Mouse (Mus musculus) embryonic facial prominence, embryonic 11.5 days (tissue): ENCODE measurements at regions not wholly inside any gene's neighbourhood (a gene's known extent, or its start where the extent isn't known, plus 50 kb on each side); places are given as distances from the start of the nearest gene placed in this dataset.
"Not testable (repeated sequence)": the region's sequence is repeated elsewhere in the genome, so short reads cannot be mapped to it uniquely, and the experiment has no call there.

Experiments used
- ATAC-seq: fragments of 200-750 bp; cut with Nextera tagmentation; replicated peaks from 2 replicates; pipeline ENCODE4 v1.8.0; 2017; ENCODE audit warnings: low read depth; ENCODE audit not compliant: insufficient number of reproducible peaks, low FRiP score, low TSS enrichment
- DNase-seq: peaks from one replicate; pipeline ENCODE4 v3.0.0-alpha.2; 2015; ENCODE audit warnings: low spot score
- H3K27ac ChIP-seq: fragments of 300-500 bp; sonication (generic); replicated peaks from 2 replicates; pipeline ENCODE4 v1.5.1; 2014; ENCODE audit warnings: mild to moderate bottlenecking, low read depth, low read length, control low read depth
- H3K27me3 ChIP-seq: fragments of 300-500 bp; sonication (generic); 2 replicates; pipeline ENCODE4 v1.6.1; 2014; ENCODE audit warnings: mild to moderate bottlenecking, low read length, moderate library complexity, mixed read lengths; ENCODE audit not compliant: control insufficient read depth, insufficient read depth
- H3K36me3 ChIP-seq: fragments of 300-500 bp; sonication (generic); replicated peaks from 2 replicates; pipeline ENCODE4 v1.6.1; 2014; ENCODE audit warnings: low read depth, mild to moderate bottlenecking, low read length, moderate library complexity, mixed read lengths; ENCODE audit not compliant: control insufficient read depth, insufficient read depth
- H3K4me1 ChIP-seq: fragments of 300-500 bp; sonication (generic); 2 replicates; pipeline ENCODE4 v1.6.1; 2014; ENCODE audit warnings: low read length, mixed read lengths; ENCODE audit not compliant: control insufficient read depth, insufficient read depth
- H3K4me2 ChIP-seq: fragments of 300-500 bp; sonication (generic); 2 replicates; pipeline ENCODE4 v1.6.1; 2014; ENCODE audit warnings: low read depth, mild to moderate bottlenecking, control low read depth, low read length, moderate library complexity
- H3K4me3 ChIP-seq: fragments of 300-500 bp; sonication (generic); 2 replicates; pipeline ENCODE4 v1.5.1; 2014; ENCODE audit warnings: low read depth, low read length, control low read depth
- H3K9ac ChIP-seq: fragments of 300-500 bp; sonication (generic); replicated peaks from 2 replicates; pipeline ENCODE4 v1.6.1; 2014; ENCODE audit warnings: mild to moderate bottlenecking, control low read depth, low read length
- H3K9me3 ChIP-seq: fragments of 300-500 bp; sonication (generic); replicated peaks from 2 replicates; pipeline ENCODE4 v1.6.1; 2016; ENCODE audit warnings: mild to moderate bottlenecking, low read length, inconsistent platforms, mixed read lengths; ENCODE audit not compliant: control insufficient read depth
- WGBS: fragments of 180-500 bp; shearing (Covaris S2); extraction: QIAGEN DNeasy Blood & Tissue Kit; methylation state at CpG from one replicate; pipeline ENCODE4 v1.1.7; 2014; 5-methylcytosine and 5-hydroxymethylcytosine counted together

DNA sequence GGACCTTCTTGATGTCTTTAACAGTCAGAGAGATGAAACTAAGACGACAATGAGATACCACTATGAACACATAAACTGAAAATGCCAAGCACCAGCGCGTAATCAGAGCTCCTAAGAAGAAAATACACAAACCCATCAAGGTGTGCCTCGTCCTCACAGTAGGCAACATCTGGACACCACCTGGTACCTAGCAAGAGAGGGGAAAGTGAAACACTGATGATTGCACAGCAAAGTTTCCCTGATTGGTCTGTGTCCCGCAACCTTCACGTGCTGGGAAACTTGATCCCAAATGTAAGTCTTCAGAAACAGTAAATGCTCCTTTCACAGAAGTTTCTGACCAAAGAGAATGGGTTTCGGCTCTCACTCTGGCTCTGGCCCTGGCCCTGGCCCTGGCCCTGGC is 158.9 kb upstream of the Ghr start:
- Histone ChIP-seq H3K27ac (no peak overlapping the region), H3K36me3 (no peaks in the 10 kb centered on the region), H3K9me3 (no peaks in the 10 kb centered on the region), H3K4me2 (no peak overlapping the region), H3K4me3 (no peak overlapping the region), H3K9ac (no peak overlapping the region), H3K4me1 (no peaks in the 10 kb centered on the region), H3K27me3 (no peaks in the 10 kb centered on the region)
- 52% methylated on average over 7 of the region's 7 CpGs for WGBS
- no peak for ATAC-seq
- peak; percentile 52 for DNase-seq

DNA sequence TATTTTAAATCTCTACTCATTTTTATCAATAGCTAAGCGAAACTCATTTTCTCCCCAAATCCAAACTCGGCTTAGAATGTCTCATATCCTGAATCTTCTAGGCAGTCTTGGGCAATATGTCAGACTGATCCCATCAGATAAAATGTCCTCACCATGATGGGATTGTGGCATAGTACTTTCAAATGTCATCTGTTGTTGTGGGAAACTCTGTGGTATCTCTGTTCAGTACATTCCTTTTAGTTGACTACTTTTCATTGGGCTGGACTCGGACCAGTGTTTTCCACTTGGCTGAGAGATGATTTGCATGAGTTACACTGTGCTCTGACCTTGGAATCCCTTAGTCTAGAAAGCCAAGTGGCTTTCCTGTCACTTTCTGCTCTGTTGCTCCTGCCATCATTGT is 141.9 kb upstream of the Ghr start:
- WGBS: 90% methylated on average over 3 of the region's 3 CpGs

DNA sequence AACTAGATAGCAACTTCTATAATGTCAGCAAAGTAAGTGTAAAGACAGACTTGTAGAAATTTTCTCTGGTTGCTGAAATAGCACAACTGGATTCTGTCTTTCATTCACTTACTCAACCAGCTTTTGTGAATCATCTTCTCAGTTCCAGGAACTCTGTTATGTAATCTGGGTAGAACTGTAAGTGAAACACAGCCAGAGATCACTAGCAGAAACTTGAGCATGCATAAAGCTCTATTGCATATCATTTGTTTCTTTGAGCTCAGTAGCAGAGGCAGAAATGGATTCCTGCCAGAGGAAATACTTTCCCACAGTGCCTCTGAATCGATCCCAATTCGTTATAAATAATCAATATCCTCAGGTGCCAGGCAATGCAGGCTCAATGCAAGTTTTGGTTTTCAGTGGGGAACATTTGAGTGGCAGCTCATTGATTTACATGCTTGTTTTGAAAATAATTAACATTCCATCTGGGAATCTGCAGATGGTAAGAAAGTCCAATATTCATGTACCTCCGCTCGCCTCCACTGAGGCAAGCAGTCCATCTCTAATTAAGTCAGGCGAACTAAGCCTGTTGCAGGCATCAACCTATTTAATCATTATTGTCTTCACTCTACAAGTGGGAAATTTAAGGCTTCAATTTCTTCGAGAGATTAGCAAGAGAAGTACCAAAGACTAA is 137.5 kb upstream of the Ghr start:
- H3K36me3 ChIP-seq: no peaks in the 10 kb centered on the region
- DNase-seq: no peak
- H3K9ac ChIP-seq: no peak overlapping the region
- H3K4me2 ChIP-seq: no peak overlapping the region
- no peaks in the 10 kb centered on the region for H3K4me1 ChIP-seq
- no peak overlapping the region for H3K27ac ChIP-seq
- H3K9me3 ChIP-seq: no peaks in the 10 kb centered on the region; the same call in 1 of the 2 replicates
- 82% methylated on average over 6 of the region's 6 CpGs for WGBS
- no peak overlapping the region for H3K4me3 ChIP-seq
- ATAC-seq: no peak
- no peaks in the 10 kb centered on the region for H3K27me3 ChIP-seq

More for the DNA sequence above, 141.9 kb upstream of the Ghr start:
- Histone ChIP-seq H3K36me3 (no peaks in the 10 kb centered on the region), H3K4me1 (no peaks in the 10 kb centered on the region), H3K4me3 (no peak overlapping the region), H3K9ac (no peak overlapping the region), H3K9me3 (no peaks in the 10 kb centered on the region; the same call in 1 of the 2 replicates), H3K27ac (no peak overlapping the region), H3K27me3 (no peaks in the 10 kb centered on the region), H3K4me2 (no peak overlapping the region)
- DNase-seq (no peak), ATAC-seq (no peak)

DNA sequence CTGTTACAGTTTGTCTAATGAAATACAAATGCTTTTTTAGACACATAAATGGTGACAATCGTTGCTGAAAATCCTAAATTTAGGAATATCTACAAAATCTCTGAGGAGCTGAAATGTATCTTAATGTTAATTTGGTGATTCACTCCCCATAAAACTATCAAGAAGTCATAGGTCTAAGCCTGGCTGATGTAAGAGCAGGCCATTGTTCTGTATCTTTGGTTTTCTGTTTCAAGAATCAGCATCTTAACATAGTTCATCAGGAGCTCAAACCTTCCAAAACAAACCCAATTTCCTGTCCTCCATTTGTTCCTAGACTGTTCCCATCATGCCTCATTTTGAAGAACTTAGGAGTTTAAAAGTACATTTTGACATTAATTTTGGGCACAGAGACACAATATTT is 128.5 kb upstream of the Ghr start:
- Histone ChIP-seq H3K4me2 (no peak overlapping the region), H3K4me1 (no peaks in the 10 kb centered on the region), H3K36me3 (no peaks in the 10 kb centered on the region), H3K27me3 (no peaks in the 10 kb centered on the region), H3K27ac (no peak overlapping the region), H3K4me3 (no peak overlapping the region), H3K9ac (no peak overlapping the region), H3K9me3 (no peaks in the 10 kb centered on the region)
- WGBS: 73% methylated on average over 1 of the region's 1 CpGs
- no peak for ATAC-seq
- DNase-seq: no peak

DNA sequence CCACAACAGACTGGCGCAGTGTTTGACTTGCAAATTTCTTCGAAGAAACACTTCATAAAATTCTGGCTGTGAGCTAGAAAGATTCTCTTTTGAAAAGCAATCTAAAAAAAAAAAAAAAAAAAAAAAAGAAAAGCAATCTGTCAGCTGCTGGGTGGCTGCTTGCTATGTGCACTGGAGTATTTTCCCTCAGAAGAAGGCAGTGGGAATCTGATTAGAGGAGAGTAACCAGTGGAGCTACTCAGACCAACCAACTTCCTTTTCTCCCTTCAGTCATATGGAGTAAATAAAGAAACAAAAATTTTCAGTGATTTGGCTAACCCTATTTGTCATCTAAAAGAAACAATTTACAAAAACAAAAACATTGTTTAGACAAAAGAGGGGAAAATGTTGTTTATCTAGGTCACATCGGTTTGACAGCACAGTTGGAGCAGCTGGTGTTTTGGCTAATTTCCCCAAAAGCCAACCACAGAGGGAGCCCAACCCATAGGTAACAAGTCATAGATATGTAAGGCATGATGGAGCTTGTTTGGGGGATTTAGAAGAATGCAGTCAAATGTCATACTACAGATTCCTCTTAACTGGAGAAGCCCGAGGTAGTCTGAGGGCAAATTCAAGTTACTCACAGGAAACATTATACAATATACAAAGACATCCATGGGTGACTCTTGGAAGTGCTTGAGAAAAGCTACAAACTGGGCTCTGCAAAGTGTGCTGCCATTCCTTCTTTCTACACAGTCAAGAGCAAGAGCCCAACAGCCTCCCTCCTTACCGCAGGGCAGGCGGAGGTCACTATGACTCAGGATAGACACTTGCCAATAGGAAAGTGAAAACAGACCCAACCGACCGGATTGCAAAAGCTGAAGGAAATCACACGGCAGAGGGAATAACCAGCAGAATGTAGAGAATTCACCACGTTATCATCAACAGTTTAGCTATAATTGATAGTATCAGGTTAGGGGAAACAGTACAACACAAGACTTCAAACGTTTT is 124.1 kb upstream of the Ghr start:
- ATAC-seq (no peak), DNase-seq (no peak)
- Histone ChIP-seq H3K4me3 (no peak overlapping the region), H3K4me2 (no peak overlapping the region), H3K9me3 (no peaks in the 10 kb centered on the region), H3K9ac (no peak overlapping the region), H3K4me1 (no peaks in the 10 kb centered on the region), H3K27ac (no peak overlapping the region), H3K27me3 (no peaks in the 10 kb centered on the region), H3K36me3 (no peaks in the 10 kb centered on the region)
- 74% methylated on average over 11 of the region's 11 CpGs for WGBS

DNA sequence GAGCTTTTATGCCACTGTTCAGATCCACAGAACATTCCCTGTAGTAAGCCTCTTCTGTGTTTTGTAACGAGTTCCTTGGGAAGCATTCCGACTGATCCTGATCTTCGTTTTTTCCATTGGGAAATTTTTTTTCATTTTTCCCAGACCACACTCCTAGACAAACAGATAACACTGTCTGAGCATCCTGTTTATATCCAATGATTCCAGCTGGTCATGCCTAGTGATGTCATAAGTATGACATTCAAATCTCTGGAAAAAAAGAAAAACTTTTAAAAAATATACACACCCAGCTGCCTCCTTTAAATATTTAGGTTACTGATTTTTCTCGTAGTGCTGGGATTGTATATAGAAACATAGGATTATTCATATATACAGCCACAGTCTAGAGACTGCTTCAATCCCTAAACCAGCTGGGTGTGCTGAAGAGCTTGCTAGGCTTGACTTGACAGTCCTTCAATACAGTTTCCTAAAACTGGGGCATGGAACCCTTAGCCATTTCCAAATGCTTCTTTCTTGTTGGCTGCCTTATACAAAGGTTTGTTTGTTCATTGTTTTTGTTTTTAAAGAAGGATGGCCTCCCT is 116.0 kb upstream of the Ghr start:
- H3K27me3 ChIP-seq: no peaks in the 10 kb centered on the region
- H3K36me3 ChIP-seq: no peaks in the 10 kb centered on the region
- DNase-seq (no peak), ATAC-seq (no peak)
- H3K4me3 ChIP-seq: no peak overlapping the region
- no peak overlapping the region for H3K27ac ChIP-seq
- H3K4me1 ChIP-seq: no peaks in the 10 kb centered on the region
- H3K9ac ChIP-seq: no peak overlapping the region
- H3K9me3 ChIP-seq: no peaks in the 10 kb centered on the region
- WGBS: 84% methylated on average over 4 of the region's 4 CpGs
- no peak overlapping the region for H3K4me2 ChIP-seq

DNA sequence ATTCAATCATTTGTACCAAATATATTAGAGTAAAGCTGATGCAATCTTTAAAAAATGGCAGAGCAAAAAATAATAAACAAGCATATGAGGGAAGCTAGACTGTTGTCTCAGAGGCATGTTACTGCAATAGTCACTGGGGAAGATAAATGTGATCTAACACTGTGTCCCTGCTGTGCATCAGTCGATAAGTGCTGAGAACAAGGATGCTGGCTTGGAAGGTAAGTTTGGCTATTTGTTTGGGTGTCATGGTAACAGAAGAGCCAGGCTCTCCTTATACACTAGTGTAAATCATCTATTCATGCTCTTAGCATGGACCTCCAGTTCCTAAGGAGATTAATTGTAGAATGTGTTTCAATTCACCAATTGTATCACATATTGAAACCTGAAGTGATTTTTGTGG is 102.0 kb upstream of the Ghr start:
- no peaks in the 10 kb centered on the region for H3K27me3 ChIP-seq
- no peaks in the 10 kb centered on the region for H3K4me1 ChIP-seq
- no peaks in the 10 kb centered on the region for H3K9me3 ChIP-seq
- H3K4me3 ChIP-seq: no peak overlapping the region
- no peaks in the 10 kb centered on the region for H3K36me3 ChIP-seq
- ATAC-seq (no peak), DNase-seq (no peak)
- no peak overlapping the region for H3K4me2 ChIP-seq
- H3K9ac ChIP-seq: no peak overlapping the region
- 77% methylated on average over 1 of the region's 1 CpGs for WGBS
- no peak overlapping the region for H3K27ac ChIP-seq

DNA sequence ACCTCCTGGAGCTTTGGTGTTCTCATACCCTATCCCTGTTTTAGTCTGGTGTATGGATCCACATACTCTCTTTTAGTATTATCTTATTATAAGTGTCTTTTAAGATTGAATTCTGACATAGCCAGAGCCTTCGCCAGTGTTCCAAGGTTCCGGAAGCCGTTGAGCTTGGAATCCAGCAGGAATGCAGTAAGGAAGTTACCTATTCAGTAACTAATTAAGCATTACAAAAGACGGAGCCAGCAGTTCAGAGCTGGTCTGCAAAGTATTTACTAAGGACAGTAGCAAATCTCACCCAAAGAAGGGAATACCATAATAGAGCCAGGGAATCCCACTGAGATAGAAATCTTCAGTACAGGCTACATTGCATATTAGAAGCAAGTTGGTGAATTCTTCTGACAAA is 93.7 kb upstream of the Ghr start:
- whole genome bisulfite sequencing: 23% methylated on average over 4 of the region's 4 CpGs
- H3K4me3 ChIP-seq, ATAC-seq, DNase-seq, H3K9ac ChIP-seq, H3K9me3 ChIP-seq, H3K27me3 ChIP-seq, H3K4me1 ChIP-seq, H3K27ac ChIP-seq, H3K4me2 ChIP-seq, H3K36me3 ChIP-seq: not testable (repeated sequence)
